Mouse (Mus musculus): ENCODE results near the gene Ehhadh. TPM values are rescaled to one million over a fixed set of nuclear protein-coding genes. Genes with fewer than 3 reads are reported as not detected.
"Not testable (repeated sequence)": the region's sequence is repeated elsewhere in the genome, so short reads cannot be mapped to it uniquely, and the experiment has no call there.

Ehhadh gene
- total and polyA plus RNA-seq, 3 experiments: 0.01 to 0.11 TPM; not detected in 1

- ATAC-seq (ENCODE audit: extremely low read depth, insufficient number of reproducible peaks, low FRiP score, poor library complexity, severe bottlenecking) (peak; percentile 75), DNase-seq (ENCODE audit: low spot score) (peak; percentile 53)
- H3K36me3 ChIP-seq (replicated peaks): no peaks in the 10 kb centered on the region
- peaks cover 26% of the 10 kb centered on the region for H3K4me1 ChIP-seq (ENCODE audit: insufficient read depth, low read depth, low read length)
- peak overlapping the region; percentile 40; the same call in 1 of the 2 replicates for H3K4me3 ChIP-seq (ENCODE audit: low read depth, low read length)
- TF ChIP-seq POLR2AphosphoS5 (IDR thresholded peaks at IDR 0.05; ENCODE audit: insufficient replicate concordance, low read depth, low read length) (no peak), GATA1 (IDR thresholded peaks at IDR 0.05; ENCODE audit: borderline replicate concordance, low read length) (no peak), GATA2 (IDR thresholded peaks at IDR 0.05; ENCODE audit: borderline replicate concordance, low read depth, low read length) (no peak), TAL1 (conservative IDR thresholded peaks at IDR 0.05; ENCODE audit: low read depth, low read length) (no peak), CTCF (IDR thresholded peaks at IDR 0.05; ENCODE audit: low read depth, low read length) (no peak)
- H3K27me3 ChIP-seq (ENCODE audit: insufficient read depth, low read length): no peaks in the 10 kb centered on the region
- H3K9me3 ChIP-seq (replicated peaks): no peaks in the 10 kb centered on the region
Measured at GRCm38 (mm10) chr16:21818132-21818531, 30.5 kb upstream of the Ehhadh start.

- ATAC-seq (ENCODE audit: extremely low read depth, insufficient number of reproducible peaks, low FRiP score, poor library complexity, severe bottlenecking) (no peak), DNase-seq (ENCODE audit: low spot score) (no peak)
- no peaks in the 10 kb centered on the region; the same call in 1 of the 2 replicates for H3K9me3 ChIP-seq (replicated peaks)
- H3K4me3 ChIP-seq (ENCODE audit: low read depth, low read length): no peak overlapping the region
- peaks cover 38% of the 10 kb centered on the region for H3K4me1 ChIP-seq (ENCODE audit: insufficient read depth, low read depth, low read length)
- H3K27me3 ChIP-seq (ENCODE audit: insufficient read depth, low read length): no peaks in the 10 kb centered on the region
- TF ChIP-seq GATA1 (IDR thresholded peaks at IDR 0.05; ENCODE audit: borderline replicate concordance, low read length): no peak
- TF ChIP-seq POLR2AphosphoS5 (IDR thresholded peaks at IDR 0.05; ENCODE audit: insufficient replicate concordance, low read depth, low read length): no peak
- TF ChIP-seq TAL1 (conservative IDR thresholded peaks at IDR 0.05; ENCODE audit: low read depth, low read length): no peak
- no peaks in the 10 kb centered on the region for H3K36me3 ChIP-seq (replicated peaks)
Measured at GRCm38 (mm10) chr16:21815669-21816010, 28.0 kb upstream of the Ehhadh start.

GRCm38 (mm10) chr16:21814861-21815668 lies 27.5 kb upstream of the Ehhadh start:
- no peaks in the 10 kb centered on the region for H3K27me3 ChIP-seq (ENCODE audit: insufficient read depth, low read length)
- no peak overlapping the region for H3K4me3 ChIP-seq (ENCODE audit: low read depth, low read length)
- peaks cover 5% of the 10 kb centered on the region for H3K36me3 ChIP-seq (replicated peaks)
- TF ChIP-seq CTCF (IDR thresholded peaks at IDR 0.05; ENCODE audit: low read depth, low read length) (peak; percentile 91), TAL1 (conservative IDR thresholded peaks at IDR 0.05; ENCODE audit: low read depth, low read length) (no peak)
- H3K4me1 ChIP-seq (ENCODE audit: insufficient read depth, low read depth, low read length): peaks cover 35% of the 10 kb centered on the region
- peaks cover 3% of the 10 kb centered on the region; the same call in 1 of the 2 replicates for H3K9me3 ChIP-seq (replicated peaks)
- ATAC-seq (ENCODE audit: extremely low read depth, insufficient number of reproducible peaks, low FRiP score, poor library complexity, severe bottlenecking) (no peak), DNase-seq (ENCODE audit: low spot score) (no peak)

- Histone ChIP-seq H3K27me3 (ENCODE audit: insufficient read depth, low read length) (no peaks in the 10 kb centered on the region), H3K9me3 (replicated peaks) (peaks cover 3% of the 10 kb centered on the region; the same call in 1 of the 2 replicates), H3K4me3 (ENCODE audit: low read depth, low read length) (no peak overlapping the region), H3K4me1 (ENCODE audit: insufficient read depth, low read depth, low read length) (peaks cover 34% of the 10 kb centered on the region), H3K36me3 (replicated peaks) (peaks cover 14% of the 10 kb centered on the region)
- no peak for DNase-seq (ENCODE audit: low spot score)
- ATAC-seq (ENCODE audit: extremely low read depth, insufficient number of reproducible peaks, low FRiP score, poor library complexity, severe bottlenecking): no peak
- no peak for TF ChIP-seq GATA1 (IDR thresholded peaks at IDR 0.05; ENCODE audit: borderline replicate concordance, low read length)
- TF ChIP-seq CTCF (IDR thresholded peaks at IDR 0.05; ENCODE audit: low read depth, low read length): no peak
- TF ChIP-seq GATA2 (IDR thresholded peaks at IDR 0.05; ENCODE audit: borderline replicate concordance, low read depth, low read length): no peak
- no peak for TF ChIP-seq POLR2AphosphoS5 (IDR thresholded peaks at IDR 0.05; ENCODE audit: insufficient replicate concordance, low read depth, low read length)
- TF ChIP-seq TAL1 (conservative IDR thresholded peaks at IDR 0.05; ENCODE audit: low read depth, low read length): no peak
Measured at GRCm38 (mm10) chr16:21813164-21813834, 25.7 kb upstream of the Ehhadh start.

GRCm38 (mm10) chr16:21807786-21808185 lies 20.2 kb upstream of the Ehhadh start:
- H3K36me3 ChIP-seq (replicated peaks): peaks cover 56% of the 10 kb centered on the region
- not testable (repeated sequence) for H3K9me3 ChIP-seq (replicated peaks); DNase-seq (ENCODE audit: low spot score); ATAC-seq (ENCODE audit: extremely low read depth, insufficient number of reproducible peaks, low FRiP score, poor library complexity, severe bottlenecking); H3K4me3 ChIP-seq (ENCODE audit: low read depth, low read length); H3K27me3 ChIP-seq (ENCODE audit: insufficient read depth, low read length)
- peaks cover 16% of the 10 kb centered on the region for H3K4me1 ChIP-seq (ENCODE audit: insufficient read depth, low read depth, low read length)

- H3K27me3 ChIP-seq (ENCODE audit: insufficient read depth, low read length): no peaks in the 10 kb centered on the region
- H3K36me3 ChIP-seq (replicated peaks): peaks cover 60% of the 10 kb centered on the region
- no peak overlapping the region for H3K4me3 ChIP-seq (ENCODE audit: low read depth, low read length)
- H3K4me1 ChIP-seq (ENCODE audit: insufficient read depth, low read depth, low read length): peaks cover 13% of the 10 kb centered on the region
- peaks cover 3% of the 10 kb centered on the region; the same call in 1 of the 2 replicates for H3K9me3 ChIP-seq (replicated peaks)
- DNase-seq (ENCODE audit: low spot score) (no peak), ATAC-seq (ENCODE audit: extremely low read depth, insufficient number of reproducible peaks, low FRiP score, poor library complexity, severe bottlenecking) (no peak)
- no peak for TF ChIP-seq TAL1 (conservative IDR thresholded peaks at IDR 0.05; ENCODE audit: low read depth, low read length)
- TF ChIP-seq CTCF (IDR thresholded peaks at IDR 0.05; ENCODE audit: low read depth, low read length): no peak
- TF ChIP-seq GATA1 (IDR thresholded peaks at IDR 0.05; ENCODE audit: borderline replicate concordance, low read length): no peak
- no peak for TF ChIP-seq POLR2AphosphoS5 (IDR thresholded peaks at IDR 0.05; ENCODE audit: insufficient replicate concordance, low read depth, low read length)
- no peak for TF ChIP-seq GATA2 (IDR thresholded peaks at IDR 0.05; ENCODE audit: borderline replicate concordance, low read depth, low read length)
Measured at GRCm38 (mm10) chr16:21806892-21807291, 19.3 kb upstream of the Ehhadh start.
